8 mouse cellular contexts compared by ENCODE assay signal in the genomic region with DNA sequence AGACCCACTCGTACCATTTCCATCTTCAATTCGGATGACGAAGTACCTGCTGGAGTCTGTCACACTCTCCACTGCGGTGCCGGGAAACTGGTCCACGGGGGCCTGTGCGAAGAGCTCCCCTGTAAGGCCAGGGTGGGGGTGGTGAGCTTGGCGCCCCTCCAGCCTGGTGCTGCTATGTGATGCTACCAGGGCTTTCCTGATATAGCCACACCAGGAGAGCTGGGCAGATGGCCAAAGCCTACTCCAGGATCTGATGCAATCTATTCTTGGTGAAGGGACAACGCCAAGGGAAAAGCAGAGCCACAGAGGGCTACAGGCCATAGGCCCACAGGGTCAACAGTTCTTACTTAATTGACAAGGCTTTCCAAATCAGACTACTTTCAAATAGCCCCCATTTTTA. TPM values are rescaled to one million over a fixed set of nuclear protein-coding genes. Genes with fewer than 3 reads are reported as not detected.
DNase-seq lines count a peak whose midpoint lies in the region; ATAC-seq lines count a peak whose summit lies in the region.
"Had no signal": no experiment of that assay in that cellular context is flagged by ENCODE, and none has a peak within 500 bp of the region (broad histone marks: within the 10 kb centered on the region; RNA-seq: fewer than 3 reads in every experiment).

No protein-coding gene starts in this region.

- 93% methylated on average over 9 of the region's 9 CpGs for WGBS in midbrain, embryonic 13.5 days

- no peaks in the 10 kb centered on the region for H3K9me3 ChIP-seq in midbrain, embryonic 13.5 days
- H3K9me3 ChIP-seq: neural tube, embryonic 13.5 days had no signal

- H3K4me2 ChIP-seq in midbrain, embryonic 13.5 days (replicated peaks) = no peak overlapping the region
- H3K4me2 ChIP-seq: neural tube, embryonic 13.5 days had no signal

- H3K4me3 ChIP-seq in midbrain, embryonic 13.5 days (replicated peaks) = no peak overlapping the region
- H3K4me3 ChIP-seq: neural tube, embryonic 13.5 days had no signal

- peaks cover 18% of the 10 kb centered on the region for H3K4me1 ChIP-seq in midbrain, embryonic 13.5 days (replicated peaks)

- no peaks in the 10 kb centered on the region for H3K27me3 ChIP-seq in midbrain, embryonic 13.5 days
- H3K27me3 ChIP-seq: neural tube, embryonic 13.5 days had no signal

- no peak for ATAC-seq in midbrain, embryonic 13.5 days
- ATAC-seq in monocyte, adult 5-6 weeks (replicated peaks; ENCODE audit: insufficient number of reproducible peaks, low FRiP score, low TSS enrichment, poor library complexity, severe bottlenecking) = no peak

- peak; percentile 97 for DNase-seq in MN1 (ENCODE audit: low spot score)
- DNase-seq in adrenal gland, postnatal 25 days = peak; percentile 67
- peak; percentile 64 for DNase-seq in heart, adult 8-10 months (ENCODE audit: low spot score)
- DNase-seq in lung, adult 18-20 months = peak; percentile 69 to 86
- no peak for DNase-seq in kidney, adult 9 months

- H3K27ac ChIP-seq in midbrain, embryonic 13.5 days = no peak overlapping the region
- H3K27ac ChIP-seq: neural tube, embryonic 13.5 days had no signal

- peaks cover 58% of the 10 kb centered on the region for H3K36me3 ChIP-seq in midbrain, embryonic 13.5 days

- H3K9ac ChIP-seq in midbrain, embryonic 13.5 days (replicated peaks) = no peak overlapping the region
- H3K9ac ChIP-seq: neural tube, embryonic 13.5 days had no signal

RNA-seq across cellular contexts. Expression of a gene that starts 4.5 kb away (rescaled TPM):
- 56.2 and 67.2 TPM in 2 replicates for total RNA-seq in adrenal gland, postnatal 25 days (2021)
- 10 to 100 TPM; 14.7 to 18.2 (median 15.9) TPM for total RNA-seq in heart, adult 8-10 months (2022)
- 47.2 and 52.3 TPM in 2 replicates for polyA plus RNA-seq in midbrain, embryonic 13.5 days (2015; fragmentation: Nextera tagmentation; extraction: Ambion mirVana)
- total RNA-seq in monocyte, adult 5-6 weeks (2017) = 103 to 149 TPM (median 111 TPM) in 3 replicates

RNA-seq across cellular contexts. Expression of a gene that starts 13.3 kb away (rescaled TPM):
- total RNA-seq in adrenal gland, postnatal 25 days (2021) = 10.2 and 16.1 TPM in 2 replicates
- total RNA-seq in heart, adult 8-10 months (2022) = 1 to 10 TPM; 3.5 to 6.8 (median 5.3) TPM
- polyA plus RNA-seq in midbrain, embryonic 13.5 days (2015; fragmentation: Nextera tagmentation; extraction: Ambion mirVana) = 6.8 and 8.8 TPM in 2 replicates
- total RNA-seq in monocyte, adult 5-6 weeks (2017) = 4.8 to 12.1 TPM (median 8.5 TPM) in 3 replicates

RNA-seq across cellular contexts. Expression of a gene that starts 14.5 kb away (rescaled TPM):
- not detected in 2 replicates for total RNA-seq in adrenal gland, postnatal 25 days (2021)
- total RNA-seq in heart, adult 8-10 months (2022) = not detected
- 0.22 TPM in 1 of 2 replicates, not detected in the other for polyA plus RNA-seq in midbrain, embryonic 13.5 days (2015; fragmentation: Nextera tagmentation; extraction: Ambion mirVana)
- not detected in 3 replicates for total RNA-seq in monocyte, adult 5-6 weeks (2017)
- polyA plus RNA-seq: neural tube, embryonic 13.5 days had no signal
